Mouse (Mus musculus): ENCODE measurements around the gene Ifi27. TPM values are rescaled to one million over a fixed set of nuclear protein-coding genes. Genes with fewer than 3 reads are reported as not detected.
"Not testable (repeated sequence)": the region's sequence is repeated elsewhere in the genome, so short reads cannot be mapped to it uniquely, and the experiment has no call there.

Ifi27 gene
- polyA plus RNA-seq, 1 experiment from 2014 or later: 44.0 TPM

DNA sequence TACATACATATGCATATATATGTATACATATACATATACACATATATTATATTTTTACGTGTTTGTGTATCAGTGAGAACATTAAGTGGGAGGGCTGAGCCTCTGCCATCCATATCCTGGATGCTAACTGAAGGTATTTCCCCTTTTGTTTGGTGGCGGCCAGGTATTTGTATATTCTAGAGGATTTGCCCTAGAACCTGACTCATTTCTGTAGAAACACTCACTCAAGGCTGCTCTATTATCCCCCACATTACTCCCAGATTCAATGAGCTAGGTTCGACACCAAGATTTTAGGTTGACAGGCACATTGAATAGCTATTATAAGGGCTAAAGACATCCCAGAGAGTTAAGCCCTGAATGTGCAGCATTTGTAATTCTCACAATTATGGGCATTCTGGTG, 11.0 kb downstream of the Ifi27 start:
- no peak overlapping the region for H3K9ac ChIP-seq (replicated peaks)
- H3K36me3 ChIP-seq (replicated peaks; ENCODE audit: insufficient read depth, low read length): 0 out of 2 replicates have a peak, but pooled peaks cover under 1% of the 10 kb centered on the region
- no peak for DNase-seq
- no peak overlapping the region for H3K4me3 ChIP-seq (ENCODE audit: low read depth, low read length)
- no peaks in the 10 kb centered on the region for H3K9me3 ChIP-seq (ENCODE audit: low read length)
- H3K4me2 ChIP-seq (ENCODE audit: low read depth, low read length): no peak overlapping the region
- H3K27ac ChIP-seq (ENCODE audit: low read depth): no peak overlapping the region
- TF ChIP-seq EP300 (IDR thresholded peaks at IDR 0.05; ENCODE audit: low read depth) (no peak), CTCF (IDR thresholded peaks at IDR 0.05; ENCODE audit: low read depth) (no peak)
- H3K27me3 ChIP-seq (ENCODE audit: insufficient read depth, low read length): no peaks in the 10 kb centered on the region
- WGBS (ENCODE audit: insufficient replicate concordance): 67% methylated on average over 3 of the region's 3 CpGs
- no peak for ATAC-seq
- H3K4me1 ChIP-seq (ENCODE audit: insufficient read depth): no peaks in the 10 kb centered on the region

DNA sequence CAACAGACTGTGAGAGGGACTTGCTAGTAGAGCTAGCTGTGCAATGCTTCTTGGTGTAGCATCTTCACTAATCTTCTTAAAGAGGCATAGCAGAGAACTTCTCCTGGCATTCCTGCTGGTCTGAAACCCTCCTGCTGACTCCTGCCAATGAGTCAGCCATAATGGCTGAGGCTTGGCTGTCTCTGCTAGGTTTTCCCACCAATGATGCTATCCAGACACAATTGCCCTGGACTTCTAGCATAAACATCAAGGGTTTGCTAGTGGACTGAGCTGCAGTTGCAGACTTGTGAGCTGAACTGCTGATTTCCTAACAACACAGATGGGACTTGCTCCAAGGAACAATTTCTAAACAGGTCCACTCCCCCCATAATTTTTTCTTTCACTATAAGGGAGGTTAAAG, 19.4 kb downstream of the Ifi27 start:
- Histone ChIP-seq H3K9me3 (ENCODE audit: low read length) (no peaks in the 10 kb centered on the region), H3K9ac (replicated peaks) (no peak overlapping the region), H3K27me3 (ENCODE audit: insufficient read depth, low read length) (no peaks in the 10 kb centered on the region), H3K4me2 (ENCODE audit: low read depth, low read length) (no peak overlapping the region), H3K27ac (ENCODE audit: low read depth) (no peak overlapping the region), H3K4me3 (ENCODE audit: low read depth, low read length) (no peak overlapping the region), H3K4me1 (ENCODE audit: insufficient read depth) (no peaks in the 10 kb centered on the region), H3K36me3 (replicated peaks; ENCODE audit: insufficient read depth, low read length) (no peaks in the 10 kb centered on the region)
- no peak for TF ChIP-seq EP300 (IDR thresholded peaks at IDR 0.05; ENCODE audit: low read depth)
- TF ChIP-seq CTCF (IDR thresholded peaks at IDR 0.05; ENCODE audit: low read depth): no peak
- ATAC-seq: no peak
- DNase-seq: no peak

DNA sequence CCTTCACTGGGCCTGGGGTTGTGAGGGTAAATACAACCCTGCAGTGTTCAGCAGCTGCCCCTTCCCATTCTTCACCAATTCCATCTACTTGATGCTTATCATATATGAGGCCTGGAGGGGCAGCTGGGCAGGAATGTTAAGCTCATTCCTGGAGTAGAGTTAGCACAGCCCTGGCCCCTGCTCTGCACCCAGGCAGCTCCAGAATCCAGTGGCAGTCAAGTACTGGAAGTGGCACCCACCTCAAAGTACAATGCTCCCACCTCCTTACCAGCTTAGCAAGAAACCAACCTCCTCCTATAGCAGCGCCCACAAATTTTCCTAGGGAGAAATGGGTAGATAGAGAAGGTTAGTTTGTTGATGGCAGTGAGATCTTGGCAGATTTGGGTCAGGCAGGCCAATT, 22.7 kb downstream of the Ifi27 start:
- not testable (repeated sequence) for H3K4me1 ChIP-seq (ENCODE audit: insufficient read depth); H3K9me3 ChIP-seq (ENCODE audit: low read length); DNase-seq; H3K27me3 ChIP-seq (ENCODE audit: insufficient read depth, low read length); H3K27ac ChIP-seq (ENCODE audit: low read depth); H3K9ac ChIP-seq (replicated peaks); H3K36me3 ChIP-seq (replicated peaks; ENCODE audit: insufficient read depth, low read length); H3K4me2 ChIP-seq (ENCODE audit: low read depth, low read length); ATAC-seq; H3K4me3 ChIP-seq (ENCODE audit: low read depth, low read length)
- WGBS (ENCODE audit: insufficient replicate concordance): no CpG with 5 or more reads among the region's 1 CpGs

DNA sequence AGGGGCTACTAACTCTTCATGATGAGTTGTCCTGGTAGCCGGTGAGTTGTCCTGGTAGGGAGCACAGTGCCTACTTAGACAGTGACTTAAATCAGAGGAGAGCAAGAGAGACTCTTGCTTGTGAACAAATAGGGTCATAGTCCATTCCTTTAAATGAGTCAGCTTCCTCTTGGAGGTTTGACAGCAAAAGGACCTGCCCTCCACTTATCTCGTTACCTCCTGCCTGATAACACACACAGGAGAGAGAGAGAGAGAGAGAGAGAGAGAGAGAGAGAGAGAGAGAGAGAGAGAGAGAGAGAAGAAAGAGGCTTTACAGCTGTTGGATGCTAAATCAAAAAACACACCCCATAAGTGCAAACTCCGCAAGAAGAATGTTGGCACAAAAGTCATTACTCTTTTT, 23.1 kb downstream of the Ifi27 start, which contains the start of gene Ifi27l2b:
Gene Ifi27l2b (minus strand): TSS at position 84 of the 400 bp plus-strand sequence.
- WGBS (ENCODE audit: insufficient replicate concordance): 60% methylated on average over 3 of the region's 3 CpGs
- no peak within 1 kb of the TSS for H3K4me2 ChIP-seq (ENCODE audit: low read depth, low read length)

DNA sequence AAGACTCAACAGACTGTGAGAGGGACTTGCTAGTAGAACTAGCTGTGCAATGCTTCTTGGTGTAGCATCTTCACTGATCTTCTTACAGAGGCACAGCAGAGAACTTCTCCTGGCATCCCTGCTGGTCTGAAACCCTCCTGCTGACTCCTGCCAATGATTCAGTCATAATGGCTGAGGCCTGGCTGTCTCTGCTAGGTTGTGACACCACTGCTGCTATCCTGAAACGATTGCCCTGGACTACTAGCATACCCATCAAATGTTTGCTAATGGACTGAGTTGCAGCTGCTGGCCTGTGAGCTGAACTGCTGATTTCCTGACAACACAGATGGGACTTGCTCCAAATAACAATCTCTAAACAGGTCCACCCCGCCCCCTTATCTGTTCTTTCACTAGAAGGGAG, 40.5 kb downstream of the Ifi27 start:
- no peak for DNase-seq
- Histone ChIP-seq H3K4me2 (ENCODE audit: low read depth, low read length) (no peak overlapping the region), H3K27ac (ENCODE audit: low read depth) (no peak overlapping the region), H3K27me3 (ENCODE audit: insufficient read depth, low read length) (no peaks in the 10 kb centered on the region), H3K4me3 (ENCODE audit: low read depth, low read length) (no peak overlapping the region), H3K36me3 (replicated peaks; ENCODE audit: insufficient read depth, low read length) (no peaks in the 10 kb centered on the region), H3K9me3 (ENCODE audit: low read length) (no peaks in the 10 kb centered on the region), H3K9ac (replicated peaks) (no peak overlapping the region), H3K4me1 (ENCODE audit: insufficient read depth) (no peaks in the 10 kb centered on the region)
- ATAC-seq: no peak
- 29% methylated on average over 2 of the region's 2 CpGs for WGBS (ENCODE audit: insufficient replicate concordance)
- TF ChIP-seq EP300 (IDR thresholded peaks at IDR 0.05; ENCODE audit: low read depth): no peak
- no peak for TF ChIP-seq CTCF (IDR thresholded peaks at IDR 0.05; ENCODE audit: low read depth)

More for the DNA sequence above, 23.1 kb downstream of the Ifi27 start, which contains the start of gene Ifi27l2b:
- Histone ChIP-seq H3K9me3 (ENCODE audit: low read length) (no peaks in the 10 kb centered on the region), H3K9ac (replicated peaks) (no peak within 1 kb of the TSS), H3K36me3 (replicated peaks; ENCODE audit: insufficient read depth, low read length) (no peaks in the 10 kb centered on the region), H3K27ac (ENCODE audit: low read depth) (no peak within 1 kb of the TSS), H3K4me3 (ENCODE audit: low read depth, low read length) (no peak within 1 kb of the TSS), H3K27me3 (ENCODE audit: insufficient read depth, low read length) (no peaks in the 10 kb centered on the region), H3K4me1 (ENCODE audit: insufficient read depth) (no peaks in the 10 kb centered on the region)
- DNase-seq: no peak
- no peak for TF ChIP-seq EP300 (IDR thresholded peaks at IDR 0.05; ENCODE audit: low read depth)
- TF ChIP-seq CTCF (IDR thresholded peaks at IDR 0.05; ENCODE audit: low read depth): no peak
- no peak for ATAC-seq

DNA sequence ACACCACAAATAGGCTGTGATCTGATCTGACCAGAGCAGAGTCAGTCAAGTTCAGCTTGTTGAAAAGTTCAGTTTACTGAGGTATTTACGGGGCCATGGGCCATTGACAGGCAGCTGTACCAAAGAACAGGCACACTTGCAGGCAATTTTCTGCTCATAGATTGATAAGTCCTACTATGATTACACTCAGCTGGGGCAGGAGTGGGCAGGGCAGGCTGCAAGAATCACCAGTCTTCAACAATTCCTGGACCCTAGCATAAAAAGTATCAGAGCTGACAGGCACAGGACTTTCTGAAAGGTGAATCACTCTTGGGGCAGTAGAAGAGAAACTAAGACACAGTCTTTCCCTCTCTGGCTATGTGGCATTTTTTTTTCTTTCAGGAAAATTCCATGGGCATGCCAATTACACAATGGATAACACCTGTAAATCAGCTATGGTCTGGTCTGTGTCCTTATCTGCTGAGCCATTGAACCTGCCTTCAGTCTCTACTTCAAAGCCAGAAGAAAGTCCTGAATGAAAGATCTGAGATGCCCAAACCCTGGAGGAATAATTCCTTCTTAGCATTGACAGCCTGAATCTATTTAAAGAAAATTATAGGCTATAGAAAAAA, 42.9 kb downstream of the Ifi27 start:
- Histone ChIP-seq H3K4me3 (ENCODE audit: low read depth, low read length) (no peak overlapping the region), H3K36me3 (replicated peaks; ENCODE audit: insufficient read depth, low read length) (no peaks in the 10 kb centered on the region), H3K4me1 (ENCODE audit: insufficient read depth) (0 out of 2 replicates have a peak, but pooled peaks cover under 1% of the 10 kb centered on the region), H3K27me3 (ENCODE audit: insufficient read depth, low read length) (no peaks in the 10 kb centered on the region), H3K4me2 (ENCODE audit: low read depth, low read length) (no peak overlapping the region), H3K27ac (ENCODE audit: low read depth) (no peak overlapping the region), H3K9ac (replicated peaks) (no peak overlapping the region), H3K9me3 (ENCODE audit: low read length) (no peaks in the 10 kb centered on the region)
- DNase-seq (no peak), ATAC-seq (no peak)
- WGBS (ENCODE audit: insufficient replicate concordance): 88% methylated on average over 1 of the region's 1 CpGs
- TF ChIP-seq CTCF (IDR thresholded peaks at IDR 0.05; ENCODE audit: low read depth) (no peak), EP300 (IDR thresholded peaks at IDR 0.05; ENCODE audit: low read depth) (no peak)
